ENCODE assay signal across 8 mouse cellular contexts in genomic region chrX:94123059-94123839, GRCm38 (mm10). TPM values are rescaled to one million over a fixed set of nuclear protein-coding genes. Genes with fewer than 3 reads are reported as not detected.
DNase-seq lines count a peak whose midpoint lies in the region; ATAC-seq lines count a peak whose summit lies in the region.

Gene Zfx, minus strand, starts transcription at chrX:94123702.

- peak within 1 kb of the TSS; percentile 85 for H3K9ac ChIP-seq in forebrain, embryonic 15.5 days (replicated peaks)
- H3K9ac ChIP-seq in neural tube, embryonic 13.5 days: peak within 1 kb of the TSS; percentile 93

- H3K4me1 ChIP-seq in forebrain, embryonic 15.5 days: peaks cover 10% of the 10 kb centered on the region
- peaks cover 14% of the 10 kb centered on the region for H3K4me1 ChIP-seq in neural tube, embryonic 13.5 days (replicated peaks)

- WGBS in forebrain, embryonic 15.5 days: 15% methylated on average over 40 of the region's 82 CpGs
- WGBS in neural tube, embryonic 13.5 days: 16% methylated on average over 41 of the region's 82 CpGs

- peak within 1 kb of the TSS; percentile 100 for H3K27ac ChIP-seq in forebrain, embryonic 15.5 days (replicated peaks)
- H3K27ac ChIP-seq in neural tube, embryonic 13.5 days (replicated peaks): peak within 1 kb of the TSS; percentile 99

- intact Hi-C loops in heart, postnatal 10 days (cut with DNase I): no loop called here

- peak within 1 kb of the TSS; percentile 65 for H3K4me3 ChIP-seq in forebrain, embryonic 15.5 days
- H3K4me3 ChIP-seq in neural tube, embryonic 13.5 days: peak within 1 kb of the TSS; percentile 58

- peaks cover 10% of the 10 kb centered on the region for H3K27me3 ChIP-seq in forebrain, embryonic 15.5 days
- peaks cover 73% of the 10 kb centered on the region for H3K27me3 ChIP-seq in neural tube, embryonic 13.5 days

- no peaks in the 10 kb centered on the region for H3K36me3 ChIP-seq in forebrain, embryonic 15.5 days
- H3K36me3 ChIP-seq in neural tube, embryonic 13.5 days: no peaks in the 10 kb centered on the region

- no peaks in the 10 kb centered on the region for H3K9me3 ChIP-seq in forebrain, embryonic 15.5 days
- no peaks in the 10 kb centered on the region for H3K9me3 ChIP-seq in neural tube, embryonic 13.5 days

- peak within 1 kb of the TSS; percentile 45 for H3K4me2 ChIP-seq in forebrain, embryonic 15.5 days (replicated peaks)
- H3K4me2 ChIP-seq in neural tube, embryonic 13.5 days: peak within 1 kb of the TSS; percentile 73

- peak; percentile 27 for DNase-seq in ES-CJ7 (ENCODE audit: low read depth, low spot score)
- DNase-seq in cerebellum, adult 11-12 months: peak; percentile 70
- DNase-seq in heart, postnatal 10 days: peak; percentile 69 to 72
- DNase-seq in kidney, postnatal 4 days: peak; percentile 71 to 85
- peak; percentile 60 to 61 for DNase-seq in lung, adult 18-20 months
- peak; percentile 70 for DNase-seq in testis, postnatal 10 days (ENCODE audit: low spot score)

- peak; percentile 85 for ATAC-seq in forebrain, embryonic 15.5 days (replicated peaks)
- peak; percentile 73 for ATAC-seq in neural tube, embryonic 13.5 days (ENCODE audit: low read depth)

RNA-seq across cellular contexts. Expression of gene Zfx, which starts in this region (rescaled TPM):
- 27.9 and 28.3 TPM in 2 replicates for polyA plus RNA-seq in forebrain, embryonic 15.5 days (2015; fragmentation: Nextera tagmentation; extraction: Ambion mirVana)
- total RNA-seq in heart, postnatal 10 days (2021): 10 to 100 TPM; 29.0 to 33.3 TPM
- polyA plus RNA-seq in neural tube, embryonic 13.5 days (2015; fragmentation: Nextera tagmentation; extraction: Ambion mirVana): 20.0 and 25.6 TPM in 2 replicates

Comparison
In these comparisons a context has a peak if more than half of its experiments do, and no peak if none do; other contexts are left out.
1. Peak in every context shown above with its lines: DNase-seq, ATAC-seq, H3K4me3 ChIP-seq and H3K27ac ChIP-seq.
2. DNase-seq: peak in every context shown above with its lines; median percentile 78 in kidney, postnatal 4 days; 70 in heart, postnatal 10 days; 70 in cerebellum, adult 11-12 months; 70 in testis, postnatal 10 days; 60 in lung, adult 18-20 months; 27 in ES-CJ7.